Mouse (Mus musculus) ES-Bruce4 (cell line): ENCODE measurements around the gene Tex12.

Experiments used
- CTCF ChIP-seq: IDR thresholded peaks from one replicate; pipeline ENCODE4 v1.8.1; 2011; ENCODE audit warnings: low read depth, low read length
- EP300 ChIP-seq: IDR thresholded peaks from 2 replicates; pipeline ENCODE4 v1.6.1; 2011; ENCODE audit warnings: low read depth, low read length; ENCODE audit not compliant: insufficient read depth

GRCm38 (mm10) chr9:50537295-50537694, 23.8 kb downstream of the Tex12 start:
- TF ChIP-seq EP300 (no peak), CTCF (no peak)
